Mouse (Mus musculus): ENCODE measurements around the gene Prdm9. TPM values are rescaled to one million over a fixed set of nuclear protein-coding genes. Genes with fewer than 3 reads are reported as not detected.

Prdm9 gene
- polyA plus RNA-seq, 1 experiment from 2014 or later: 0.66 TPM

DNA sequence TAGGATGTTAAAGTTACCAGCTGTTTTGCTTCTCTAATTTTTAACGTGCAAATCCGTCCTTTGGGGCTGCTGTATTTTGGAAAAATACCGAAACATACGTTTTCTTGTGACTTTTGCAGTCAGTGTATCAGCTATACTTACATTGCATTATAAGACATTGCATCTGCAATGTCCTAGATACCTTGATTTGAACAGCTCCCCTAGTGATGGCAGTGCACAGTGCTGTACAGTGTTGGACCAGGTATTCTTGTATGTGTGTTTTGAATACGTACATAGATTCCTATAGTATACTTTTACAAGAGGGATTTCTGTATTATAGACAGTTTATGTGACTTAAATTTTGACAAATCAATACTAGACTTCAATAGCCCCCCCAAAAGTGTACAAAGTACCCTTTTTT lies 46.0 kb downstream of the Prdm9 start:
- no peak overlapping the region for H3K27ac ChIP-seq (ENCODE audit: low read depth, low read length)
- peaks cover 28% of the 10 kb centered on the region for H3K36me3 ChIP-seq (ENCODE audit: control insufficient read depth, insufficient read depth, low read length)

DNA sequence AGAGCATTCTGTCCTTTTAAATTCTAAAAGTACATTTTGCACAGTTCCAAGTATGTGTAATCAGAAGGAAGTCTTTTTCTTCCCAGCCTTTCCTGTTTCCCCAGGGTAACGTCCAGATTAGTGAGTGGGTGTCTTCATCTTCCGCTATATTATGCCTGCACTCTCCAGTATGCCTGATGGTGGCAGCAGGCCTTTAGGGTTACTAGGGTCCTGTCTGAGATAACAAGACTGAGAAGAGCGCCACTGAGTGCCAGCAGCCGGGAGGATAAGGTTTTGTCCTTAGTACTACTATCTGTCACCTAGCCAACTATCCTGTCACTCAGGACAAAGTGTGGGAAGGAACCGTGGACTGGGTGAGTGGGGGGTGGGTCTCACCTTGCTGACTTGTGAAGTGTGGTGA lies 46.4 kb downstream of the Prdm9 start:
- Histone ChIP-seq H3K4me3 (ENCODE audit: low read depth, low read length) (no peak overlapping the region), H3K9me3 (ENCODE audit: control insufficient read depth, low read length) (no peaks in the 10 kb centered on the region), H3K36me3 (ENCODE audit: control insufficient read depth, insufficient read depth, low read length) (peaks cover 28% of the 10 kb centered on the region), H3K9ac (ENCODE audit: low read length) (no peak overlapping the region), H3K27ac (ENCODE audit: low read depth, low read length) (no peak overlapping the region), H3K4me1 (ENCODE audit: control insufficient read depth, insufficient read depth, low read length) (no peaks in the 10 kb centered on the region), H3K27me3 (ENCODE audit: control insufficient read depth, insufficient read depth, low read length) (no peaks in the 10 kb centered on the region), H3K4me2 (no peak overlapping the region)
- no peak for ATAC-seq (ENCODE audit: low FRiP score)
- WGBS: 85% methylated on average over 5 of the region's 5 CpGs
- DNase-seq (ENCODE audit: low spot score, missing footprints): no peak

More for the DNA sequence above, 46.0 kb downstream of the Prdm9 start:
- ATAC-seq (ENCODE audit: low FRiP score) (no peak), DNase-seq (ENCODE audit: low spot score, missing footprints) (no peak)
- 93% methylated on average over 5 of the region's 5 CpGs for WGBS
- no peaks in the 10 kb centered on the region for H3K27me3 ChIP-seq (ENCODE audit: control insufficient read depth, insufficient read depth, low read length)
- no peak overlapping the region for H3K9ac ChIP-seq (ENCODE audit: low read length)
- no peaks in the 10 kb centered on the region for H3K9me3 ChIP-seq (ENCODE audit: control insufficient read depth, low read length)
- H3K4me2 ChIP-seq: no peak overlapping the region
- H3K4me3 ChIP-seq (ENCODE audit: low read depth, low read length): no peak overlapping the region
- H3K4me1 ChIP-seq (ENCODE audit: control insufficient read depth, insufficient read depth, low read length): no peaks in the 10 kb centered on the region

DNA sequence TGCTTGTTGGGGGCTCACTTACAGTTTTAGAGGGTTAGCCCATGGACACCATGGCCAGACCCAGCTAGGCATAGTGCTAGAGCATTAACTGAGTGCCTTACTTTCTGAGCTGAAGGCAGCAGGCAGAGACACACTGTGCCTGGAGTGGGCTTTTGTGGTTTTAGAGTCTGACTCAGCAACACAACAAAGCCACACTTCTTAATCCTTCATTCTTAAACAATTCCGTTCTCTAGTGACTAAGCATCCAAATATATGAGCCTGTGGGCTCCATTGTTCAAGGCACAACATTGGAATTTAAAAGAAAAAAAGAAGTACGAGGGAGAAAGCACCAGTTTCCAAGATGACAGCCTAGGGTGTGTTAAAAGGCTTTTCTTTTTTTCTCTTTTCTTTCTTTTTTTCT lies 53.5 kb downstream of the Prdm9 start:
- Histone ChIP-seq H3K4me1 (ENCODE audit: control insufficient read depth, insufficient read depth, low read length) (no peaks in the 10 kb centered on the region), H3K4me3 (ENCODE audit: low read depth, low read length) (no peak overlapping the region), H3K27me3 (ENCODE audit: control insufficient read depth, insufficient read depth, low read length) (no peaks in the 10 kb centered on the region), H3K27ac (ENCODE audit: low read depth, low read length) (no peak overlapping the region), H3K9me3 (ENCODE audit: control insufficient read depth, low read length) (no peaks in the 10 kb centered on the region; the same call in 1 of the 2 replicates), H3K4me2 (no peak overlapping the region), H3K36me3 (ENCODE audit: control insufficient read depth, insufficient read depth, low read length) (peaks cover 48% of the 10 kb centered on the region), H3K9ac (ENCODE audit: low read length) (no peak overlapping the region)
- DNase-seq (ENCODE audit: low spot score, missing footprints) (no peak), ATAC-seq (ENCODE audit: low FRiP score) (no peak)
- WGBS: 81% methylated on average over 2 of the region's 2 CpGs

DNA sequence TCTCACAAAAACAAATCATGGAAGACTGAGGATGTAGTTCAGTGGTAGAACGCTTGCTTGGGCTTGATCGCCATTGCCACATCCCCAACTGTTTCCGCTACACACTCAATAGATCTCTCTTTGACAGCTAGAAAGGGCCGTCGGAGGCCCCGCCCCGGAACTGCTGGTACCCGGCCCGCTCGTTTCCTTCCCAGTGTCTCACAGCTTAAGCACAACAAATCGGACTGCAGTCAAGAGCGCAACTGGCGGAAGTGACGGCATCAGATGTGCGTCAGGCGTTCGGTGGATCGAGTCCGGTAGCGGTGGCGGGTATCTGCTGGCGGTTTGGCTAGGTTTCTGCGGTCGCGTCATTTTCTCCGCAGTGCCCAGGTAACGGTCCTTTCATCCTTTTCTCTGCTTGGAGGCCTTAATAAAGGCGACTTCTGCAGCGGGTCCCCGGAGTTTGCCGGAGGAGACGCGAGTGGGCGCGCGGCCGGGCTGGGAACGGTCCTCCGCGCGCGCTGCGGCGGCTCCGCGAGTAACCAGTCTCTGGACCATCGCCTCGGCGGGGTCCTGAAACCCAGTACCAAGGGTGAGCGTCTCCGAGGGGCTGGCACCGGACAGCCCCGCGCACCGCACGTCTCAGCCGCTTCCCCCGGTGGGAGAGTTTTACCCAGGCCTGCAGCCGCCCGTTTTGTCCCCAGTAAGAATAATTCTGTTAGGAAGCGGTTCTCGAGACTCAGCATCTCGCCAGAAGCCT lies 64.3 kb downstream of the Prdm9 start, which contains the start of the genes Psmb1 and Tbp:
TSS of gene Psmb1 (minus strand) at position 96 of the 739 bp plus-strand sequence.
TSS of gene Tbp (plus strand) at position 233 of the 739 bp plus-strand sequence.
- peaks cover 15% of the 10 kb centered on the region for H3K4me1 ChIP-seq (ENCODE audit: control insufficient read depth, insufficient read depth, low read length)
- DNase-seq (ENCODE audit: low spot score, missing footprints) (peak; percentile 100), ATAC-seq (ENCODE audit: low FRiP score) (peak; percentile 95)
- H3K9ac ChIP-seq (ENCODE audit: low read length): peak within 1 kb of the TSS; percentile 85
- no peaks in the 10 kb centered on the region for H3K27me3 ChIP-seq (ENCODE audit: control insufficient read depth, insufficient read depth, low read length)
- under 1% methylated on average over 63 of the region's 63 CpGs for whole genome bisulfite sequencing
- H3K36me3 ChIP-seq (ENCODE audit: control insufficient read depth, insufficient read depth, low read length): 0 out of 2 replicates have a peak, but pooled peaks cover 3% of the 10 kb centered on the region
- peak within 1 kb of the TSS; percentile 96 for H3K4me3 ChIP-seq (ENCODE audit: low read depth, low read length)
- H3K9me3 ChIP-seq (ENCODE audit: control insufficient read depth, low read length): no peaks in the 10 kb centered on the region
- peak within 1 kb of the TSS; percentile 45 for H3K27ac ChIP-seq (ENCODE audit: low read depth, low read length)
- peak within 1 kb of the TSS; percentile 92 for H3K4me2 ChIP-seq

DNA sequence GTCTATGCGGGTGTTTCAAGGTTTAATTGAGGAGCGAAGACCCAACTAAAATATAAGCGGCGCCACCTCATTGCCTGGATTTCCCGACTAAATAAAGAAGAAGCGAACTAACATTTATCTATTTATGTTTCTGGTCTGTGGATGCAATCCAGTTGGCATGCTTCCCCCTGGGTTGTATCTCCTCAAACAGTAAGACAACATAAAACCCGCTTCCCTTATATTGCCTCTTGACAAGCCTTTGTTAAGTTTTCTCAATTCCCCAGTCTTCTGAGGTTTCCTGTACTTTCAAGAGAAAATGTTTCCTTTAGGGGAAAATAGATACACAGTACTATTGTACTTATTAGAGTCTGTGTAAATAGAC lies 65.4 kb downstream of the Prdm9 start:
- H3K27ac ChIP-seq (ENCODE audit: low read depth, low read length): no peak overlapping the region
- DNase-seq (ENCODE audit: low spot score, missing footprints) (no peak), ATAC-seq (ENCODE audit: low FRiP score) (no peak)
- no peaks in the 10 kb centered on the region for H3K9me3 ChIP-seq (ENCODE audit: control insufficient read depth, low read length)
- no peaks in the 10 kb centered on the region for H3K27me3 ChIP-seq (ENCODE audit: control insufficient read depth, insufficient read depth, low read length)
- 46% methylated on average over 7 of the region's 7 CpGs for WGBS
- peak overlapping the region; percentile 17; the same call in 1 of the 2 replicates for H3K9ac ChIP-seq (ENCODE audit: low read length)
- H3K4me3 ChIP-seq (ENCODE audit: low read depth, low read length): peak overlapping the region; percentile 73
- H3K36me3 ChIP-seq (ENCODE audit: control insufficient read depth, insufficient read depth, low read length): no peaks in the 10 kb centered on the region; the same call in 1 of the 2 replicates
- peaks cover 15% of the 10 kb centered on the region for H3K4me1 ChIP-seq (ENCODE audit: control insufficient read depth, insufficient read depth, low read length)
- peak overlapping the region; percentile 92 for H3K4me2 ChIP-seq

DNA sequence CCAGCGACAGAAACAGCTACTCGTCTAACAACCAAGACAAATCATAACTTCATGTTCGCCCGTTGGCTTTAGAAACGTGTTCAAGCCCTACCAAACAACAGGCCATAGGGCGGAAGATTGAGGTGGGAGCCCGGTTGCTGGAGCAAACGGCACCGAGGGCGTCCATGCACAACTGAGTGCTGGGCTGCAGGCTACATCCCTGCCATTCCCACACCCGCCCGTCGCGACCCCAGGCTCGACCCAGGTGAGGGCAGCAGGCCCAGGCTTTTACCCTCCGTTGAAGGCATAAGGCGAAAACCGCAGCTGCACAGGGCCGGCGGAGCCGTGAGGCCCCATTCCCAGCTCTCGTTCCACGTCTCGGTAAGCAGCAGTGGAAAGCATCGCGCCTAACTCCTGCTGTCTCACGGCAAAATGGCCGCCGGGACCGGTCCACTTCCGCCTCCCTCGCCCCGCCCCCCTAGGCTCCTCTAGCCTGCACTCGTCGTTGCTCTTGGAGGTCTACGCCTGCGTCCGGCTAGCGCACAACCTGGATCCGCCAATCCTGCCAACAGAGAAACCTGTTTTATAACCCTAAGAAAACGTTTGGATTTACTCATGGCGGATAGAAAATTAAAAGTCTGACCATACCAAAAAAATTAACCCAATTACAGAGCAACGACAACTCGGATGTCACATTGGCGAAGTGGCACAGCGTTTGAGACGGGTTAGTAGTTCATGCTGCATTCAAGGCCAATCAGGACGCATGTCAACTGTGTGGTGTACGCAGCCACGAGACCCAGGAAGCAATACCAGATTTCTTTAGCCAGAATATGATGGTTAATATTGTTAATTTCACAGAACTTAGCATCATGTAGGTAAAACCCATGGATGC lies 66.0 kb downstream of the Prdm9 start:
- peak; percentile 95 for ATAC-seq (ENCODE audit: low FRiP score)
- no peaks in the 10 kb centered on the region for H3K27me3 ChIP-seq (ENCODE audit: control insufficient read depth, insufficient read depth, low read length)
- WGBS: under 1% methylated on average over 50 of the region's 50 CpGs
- peaks cover 15% of the 10 kb centered on the region for H3K4me1 ChIP-seq (ENCODE audit: control insufficient read depth, insufficient read depth, low read length)
- peak overlapping the region; percentile 92 for H3K4me2 ChIP-seq
- H3K9ac ChIP-seq (ENCODE audit: low read length): peak overlapping the region; percentile 77
- peak overlapping the region; percentile 73 for H3K4me3 ChIP-seq (ENCODE audit: low read depth, low read length)
- H3K36me3 ChIP-seq (ENCODE audit: control insufficient read depth, insufficient read depth, low read length): peaks cover under 1% of the 10 kb centered on the region; the same call in 1 of the 2 replicates
- peak; percentile 98 for DNase-seq (ENCODE audit: low spot score, missing footprints)
- peak overlapping the region; percentile 76 for H3K27ac ChIP-seq (ENCODE audit: low read depth, low read length)
- H3K9me3 ChIP-seq (ENCODE audit: control insufficient read depth, low read length): no peaks in the 10 kb centered on the region

Other genes with a start within 250 kb of the Prdm9 start
- 61.4 and 68.6 TPM in 2 replicates for gene Dll1, start 187.5 kb downstream of the Prdm9 start, polyA plus RNA-seq (2014; fragmentation: Nextera tagmentation; extraction: Ambion mirVana)
- 32.2 and 36.3 TPM in 2 replicates for gene Fam120b, start 168.2 kb downstream of the Prdm9 start, polyA plus RNA-seq (2014; fragmentation: Nextera tagmentation; extraction: Ambion mirVana)
- 278 and 283 TPM in 2 replicates for gene Psmb1, start 64.6 kb downstream of the Prdm9 start, polyA plus RNA-seq (2014; fragmentation: Nextera tagmentation; extraction: Ambion mirVana)
- 77.2 and 85.5 TPM in 2 replicates for gene Tbp, start 64.5 kb downstream of the Prdm9 start, polyA plus RNA-seq (2014; fragmentation: Nextera tagmentation; extraction: Ambion mirVana)
- 65.8 and 71.9 TPM in 2 replicates for gene Pdcd2, start 37.1 kb downstream of the Prdm9 start, polyA plus RNA-seq (2014; fragmentation: Nextera tagmentation; extraction: Ambion mirVana)
- gene Chd1, start 140.6 kb upstream of the Prdm9 start, polyA plus RNA-seq (2014; fragmentation: Nextera tagmentation; extraction: Ambion mirVana): 46.9 TPM in 2 replicates